Mouse (Mus musculus) hindbrain, embryonic 11.5 days (tissue): ENCODE data around the gene Stard3nl. TPM values are rescaled to one million over a fixed set of nuclear protein-coding genes. Genes with fewer than 3 reads are reported as not detected.

ENCODE experiments used
- ATAC-seq: fragments of 200-750 bp; cut with Nextera tagmentation; 2 replicates; pipeline ENCODE4 v1.8.0; 2017; ENCODE audit warnings: mild to moderate bottlenecking, moderate TSS enrichment, moderate library complexity; ENCODE audit not compliant: low FRiP score
- DNase-seq: peaks from one replicate; pipeline ENCODE4 v3.0.0-alpha.2; 2015; ENCODE audit warnings: low spot score
- H3K27ac ChIP-seq: fragments of 300-500 bp; sonication (generic); 2 replicates; pipeline ENCODE4 v1.5.1; 2014; ENCODE audit warnings: mild to moderate bottlenecking, low read depth, low read length
- H3K27me3 ChIP-seq: fragments of 300-500 bp; sonication (generic); 2 replicates; pipeline ENCODE4 v1.6.1; 2014; ENCODE audit warnings: mild to moderate bottlenecking, low read length, moderate library complexity, mixed read lengths; ENCODE audit not compliant: control insufficient read depth, insufficient read depth
- H3K36me3 ChIP-seq: fragments of 300-500 bp; sonication (generic); 2 replicates; pipeline ENCODE4 v1.6.1; 2014; ENCODE audit warnings: mild to moderate bottlenecking, low read length, moderate library complexity, mixed read lengths; ENCODE audit not compliant: control insufficient read depth, insufficient read depth
- H3K4me1 ChIP-seq: fragments of 300-500 bp; sonication (generic); replicated peaks from 2 replicates; pipeline ENCODE4 v1.6.1; 2014; ENCODE audit warnings: low read length, mixed read lengths; ENCODE audit not compliant: control insufficient read depth, insufficient read depth
- H3K4me2 ChIP-seq: fragments of 300-500 bp; sonication (generic); replicated peaks from 2 replicates; pipeline ENCODE4 v1.6.1; 2014; ENCODE audit warnings: mild to moderate bottlenecking, low read depth, low read length
- H3K4me3 ChIP-seq: fragments of 300-500 bp; sonication (generic); 2 replicates; pipeline ENCODE4 v1.5.1; 2014; ENCODE audit warnings: low read depth, low read length
- H3K9ac ChIP-seq: fragments of 300-500 bp; sonication (generic); 2 replicates; pipeline ENCODE4 v1.6.1; 2014; ENCODE audit warnings: low read depth, low read length
- H3K9me3 ChIP-seq: fragments of 300-500 bp; sonication (generic); 2 replicates; pipeline ENCODE4 v1.6.1; 2016; ENCODE audit warnings: low read length; ENCODE audit not compliant: control insufficient read depth
- whole genome bisulfite sequencing: fragments of 180-500 bp; shearing (Covaris S2); extraction: QIAGEN DNeasy Blood & Tissue Kit; methylation state at CpG from one replicate; pipeline ENCODE4 v1.1.7; 2014; 5-methylcytosine and 5-hydroxymethylcytosine counted together
- polyA plus RNA-seq: library from polyadenylated mRNA; unstranded; fragments of >200 nt; fragmentation: Nextera tagmentation; extraction: Ambion mirVana; gene quantifications from 2 replicates; pipeline ENCODE4 v1.2.1, GENCODE M21; 2014

Stard3nl gene
- polyA plus RNA-seq, 1 experiment from 2014 or later: 139 TPM

GRCm38 (mm10) chr13:19391608-19392007 is 4.0 kb downstream of the Stard3nl start:
- 89% methylated on average over 4 of the region's 4 CpGs for WGBS
- ATAC-seq: no peak
- H3K4me1 ChIP-seq: no peaks in the 10 kb centered on the region
- no peak overlapping the region for H3K27ac ChIP-seq
- H3K27me3 ChIP-seq: no peaks in the 10 kb centered on the region
- no peaks in the 10 kb centered on the region for H3K36me3 ChIP-seq
- no peak for DNase-seq
- H3K4me2 ChIP-seq: no peak overlapping the region
- no peak overlapping the region for H3K9ac ChIP-seq
- no peaks in the 10 kb centered on the region for H3K9me3 ChIP-seq
- no peak overlapping the region for H3K4me3 ChIP-seq

GRCm38 (mm10) chr13:19390296-19390695 is 5.3 kb downstream of the Stard3nl start:
- no peaks in the 10 kb centered on the region for H3K9me3 ChIP-seq
- ATAC-seq (no peak), DNase-seq (no peak)
- no peaks in the 10 kb centered on the region for H3K27me3 ChIP-seq
- H3K4me1 ChIP-seq: no peaks in the 10 kb centered on the region
- H3K27ac ChIP-seq: no peak overlapping the region
- H3K36me3 ChIP-seq: no peaks in the 10 kb centered on the region
- 79% methylated on average over 4 of the region's 4 CpGs for WGBS
- no peak overlapping the region for H3K4me3 ChIP-seq
- no peak overlapping the region for H3K9ac ChIP-seq
- H3K4me2 ChIP-seq: no peak overlapping the region

- 49% methylated on average over 12 of the region's 12 CpGs for WGBS
- DNase-seq (no peak), ATAC-seq (no peak)
- Histone ChIP-seq H3K27ac (no peak overlapping the region), H3K4me2 (no peak overlapping the region), H3K4me1 (no peaks in the 10 kb centered on the region), H3K9me3 (no peaks in the 10 kb centered on the region), H3K27me3 (no peaks in the 10 kb centered on the region), H3K4me3 (no peak overlapping the region), H3K36me3 (no peaks in the 10 kb centered on the region), H3K9ac (no peak overlapping the region)
Measured at GRCm38 (mm10) chr13:19389896-19390295, 5.7 kb downstream of the Stard3nl start.

DNA sequence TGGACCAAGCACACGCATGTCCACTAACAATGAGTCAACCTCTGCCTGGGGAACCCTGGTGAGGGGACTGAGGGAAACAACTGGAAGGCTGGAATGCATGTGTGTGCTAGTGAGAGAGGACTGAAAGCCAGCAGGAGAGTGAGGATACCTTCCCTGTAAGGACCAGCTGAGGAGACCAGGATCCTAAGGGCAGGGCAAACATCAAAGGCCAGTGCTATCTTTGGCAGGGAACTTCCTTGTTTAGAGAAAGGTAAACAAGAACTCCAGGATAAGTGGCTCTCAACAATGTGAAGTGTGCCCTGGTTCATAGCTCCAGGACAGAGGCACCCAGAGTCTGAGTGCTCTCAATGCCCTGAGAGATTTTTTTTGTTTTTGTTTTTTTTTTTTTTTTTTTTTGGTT is 6.2 kb downstream of the Stard3nl start:
- no peaks in the 10 kb centered on the region for H3K27me3 ChIP-seq
- no peaks in the 10 kb centered on the region for H3K4me1 ChIP-seq
- no peaks in the 10 kb centered on the region for H3K9me3 ChIP-seq
- no peak overlapping the region for H3K4me2 ChIP-seq
- no peak overlapping the region for H3K27ac ChIP-seq
- no peak overlapping the region for H3K9ac ChIP-seq
- no peak overlapping the region for H3K4me3 ChIP-seq
- no peak for ATAC-seq
- no peak for DNase-seq
- 71% methylated on average over 1 of the region's 1 CpGs for WGBS
- no peaks in the 10 kb centered on the region for H3K36me3 ChIP-seq

DNA sequence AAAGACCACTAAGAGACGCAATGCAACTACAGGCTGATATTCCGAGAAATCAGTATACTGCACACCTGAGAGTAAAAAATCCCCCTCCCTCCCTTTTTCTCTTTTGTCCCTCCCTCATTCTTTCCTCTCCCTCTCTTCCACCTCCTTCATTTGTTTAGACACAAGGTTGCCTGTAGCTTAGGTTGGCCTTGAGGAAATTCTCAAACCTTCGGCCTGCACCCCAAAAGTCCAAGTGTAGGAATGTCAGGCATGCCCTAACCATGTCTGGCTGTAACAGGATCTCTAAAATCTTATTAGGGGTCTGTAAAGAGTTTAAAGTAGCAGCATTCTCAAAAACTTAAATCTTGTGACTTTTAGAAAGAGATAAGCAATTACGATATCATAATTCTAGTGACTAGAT is 10.4 kb downstream of the Stard3nl start:
- ATAC-seq (no peak), DNase-seq (no peak)
- H3K9ac ChIP-seq: no peak overlapping the region
- WGBS: 95% methylated on average over 4 of the region's 4 CpGs
- H3K27ac ChIP-seq: no peak overlapping the region
- no peaks in the 10 kb centered on the region for H3K9me3 ChIP-seq
- no peaks in the 10 kb centered on the region for H3K36me3 ChIP-seq
- H3K4me2 ChIP-seq: no peak overlapping the region
- H3K27me3 ChIP-seq: no peaks in the 10 kb centered on the region
- H3K4me1 ChIP-seq: no peaks in the 10 kb centered on the region
- no peak overlapping the region for H3K4me3 ChIP-seq

GRCm38 (mm10) chr13:19381112-19381828 is 14.3 kb downstream of the Stard3nl start:
- no peaks in the 10 kb centered on the region for H3K4me1 ChIP-seq
- no peak overlapping the region for H3K4me2 ChIP-seq
- 93% methylated on average over 9 of the region's 9 CpGs for WGBS
- H3K36me3 ChIP-seq: no peaks in the 10 kb centered on the region
- H3K4me3 ChIP-seq: no peak overlapping the region
- no peaks in the 10 kb centered on the region for H3K9me3 ChIP-seq
- no peaks in the 10 kb centered on the region for H3K27me3 ChIP-seq
- ATAC-seq: no peak
- DNase-seq: no peak
- no peak overlapping the region for H3K27ac ChIP-seq
- no peak overlapping the region for H3K9ac ChIP-seq

DNA sequence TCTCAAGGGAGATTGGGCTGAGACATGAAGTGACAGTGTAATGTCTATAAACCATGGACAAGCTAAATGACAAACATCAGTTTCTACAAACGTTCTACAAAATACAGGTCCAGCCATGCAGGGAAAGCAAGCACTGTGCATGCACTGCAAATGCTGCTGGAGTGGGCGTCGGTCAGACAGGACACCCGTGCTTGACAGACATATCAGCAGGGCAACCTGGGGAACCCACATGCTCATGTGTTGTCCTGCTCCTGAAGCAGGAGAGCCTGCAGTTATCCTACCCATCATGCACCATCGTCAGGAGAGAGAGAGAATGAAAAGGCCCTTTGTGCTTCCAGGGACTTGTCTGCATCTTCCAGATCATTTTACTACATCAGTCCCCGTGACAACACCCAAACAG is 16.3 kb downstream of the Stard3nl start:
- no peaks in the 10 kb centered on the region for H3K27me3 ChIP-seq
- H3K4me2 ChIP-seq: no peak overlapping the region
- no peaks in the 10 kb centered on the region for H3K4me1 ChIP-seq
- WGBS: 81% methylated on average over 6 of the region's 6 CpGs
- no peaks in the 10 kb centered on the region for H3K9me3 ChIP-seq
- no peak for DNase-seq
- no peaks in the 10 kb centered on the region; the same call in 1 of the 2 replicates for H3K36me3 ChIP-seq
- no peak overlapping the region for H3K27ac ChIP-seq
- H3K9ac ChIP-seq: no peak overlapping the region
- no peak overlapping the region for H3K4me3 ChIP-seq
- ATAC-seq: no peak

DNA sequence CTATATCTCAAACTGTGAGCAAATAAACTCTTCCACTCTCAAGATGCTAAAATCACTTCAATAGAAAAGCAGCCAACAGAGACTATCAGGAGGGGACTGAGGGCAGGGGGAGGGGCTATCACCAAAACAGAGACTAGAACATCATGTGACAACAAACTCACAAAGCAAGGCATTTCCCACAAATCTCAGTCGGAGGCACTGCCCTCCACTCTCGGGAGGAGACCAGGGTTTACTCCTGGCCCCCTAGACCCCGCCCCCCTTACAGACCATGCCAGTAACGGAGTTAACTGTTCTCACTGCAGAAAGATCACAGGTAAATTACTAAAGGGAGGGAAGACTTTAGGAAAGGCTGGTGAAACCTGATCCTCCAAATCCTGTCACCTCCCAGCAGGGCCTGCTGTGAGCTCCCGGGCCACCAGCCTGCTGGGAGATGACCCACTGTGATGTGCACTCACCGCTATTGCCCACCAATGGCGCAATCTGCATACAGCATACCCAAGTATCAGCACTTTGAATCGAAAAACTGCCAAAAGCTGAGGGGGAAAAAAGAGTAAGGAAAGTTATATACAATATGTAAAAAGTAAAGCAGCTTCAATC is 23.4 kb downstream of the Stard3nl start:
- no peaks in the 10 kb centered on the region; the same call in 1 of the 2 replicates for H3K36me3 ChIP-seq
- H3K27me3 ChIP-seq: no peaks in the 10 kb centered on the region
- H3K27ac ChIP-seq: no peak overlapping the region
- WGBS: 13% methylated on average over 8 of the region's 8 CpGs
- H3K4me1 ChIP-seq: no peaks in the 10 kb centered on the region
- H3K9me3 ChIP-seq: no peaks in the 10 kb centered on the region
- no peak overlapping the region for H3K4me2 ChIP-seq
- no peak for DNase-seq
- ATAC-seq: no peak; the same call in 1 of the 2 replicates
- H3K9ac ChIP-seq: no peak overlapping the region
- no peak overlapping the region for H3K4me3 ChIP-seq

- WGBS: 93% methylated on average over 6 of the region's 6 CpGs
- Histone ChIP-seq H3K27ac (no peak overlapping the region), H3K27me3 (no peaks in the 10 kb centered on the region), H3K9ac (no peak overlapping the region), H3K36me3 (no peaks in the 10 kb centered on the region), H3K4me2 (no peak overlapping the region), H3K4me1 (no peaks in the 10 kb centered on the region), H3K9me3 (no peaks in the 10 kb centered on the region), H3K4me3 (no peak overlapping the region)
- DNase-seq (no peak), ATAC-seq (no peak)
Measured at GRCm38 (mm10) chr13:19368817-19369216, 26.8 kb downstream of the Stard3nl start.
